ENCODE assay signal across 13 mouse cellular contexts in the genomic region with DNA sequence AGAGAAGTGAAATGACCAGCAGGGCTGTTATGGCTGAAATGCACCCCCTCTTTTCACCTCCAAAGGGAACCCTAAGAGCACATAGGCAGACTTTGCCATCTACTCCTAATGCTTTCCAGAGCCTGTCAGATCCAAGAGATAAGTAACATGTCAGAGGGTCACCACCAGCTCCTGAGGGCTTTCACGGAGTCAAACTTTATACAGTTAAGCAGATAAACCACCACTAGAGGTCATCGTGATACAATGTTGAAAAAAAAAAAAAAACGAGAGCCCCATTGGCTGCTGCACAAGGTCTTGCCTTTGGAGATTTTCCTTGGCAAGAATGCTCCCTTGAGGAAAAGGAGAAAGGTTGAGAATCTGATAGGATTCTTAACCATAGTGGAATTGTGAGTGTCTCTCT. TPM values are rescaled to one million over a fixed set of nuclear protein-coding genes. Genes with fewer than 3 reads are reported as not detected.
A peak's percentile ranks its signal among the peaks of the same experiment; 100 is the strongest.
DNase-seq lines count a peak whose midpoint lies in the region; ATAC-seq and TF ChIP-seq lines count a peak whose summit lies in the region.
"Had no signal": no experiment of that assay in that cellular context is flagged by ENCODE, and none has a peak within 500 bp of the region (broad histone marks: within the 10 kb centered on the region; RNA-seq: fewer than 3 reads in every experiment).

No protein-coding gene starts in this region.

- no peak for DNase-seq in left cerebral cortex, adult 2 months (ENCODE audit: extremely low spot score in 1 of 2, low spot score in 2 of 2)
- no peak for DNase-seq in left cerebral cortex, adult 11 months (ENCODE audit: low spot score)
- DNase-seq in ES-CJ7 (ENCODE audit: low read depth, low spot score) (peak; percentile 37), ZHBTc4 (ENCODE audit: low read depth, low spot score) (peak; percentile 37)
- DNase-seq in kidney, postnatal 25 days, result no peak
- DNase-seq in frontal cortex, postnatal 36 days (ENCODE audit: low spot score in 2 of 2), result no peak
- no peak for DNase-seq in adrenal gland, postnatal 4 days (ENCODE audit: low spot score in 2 of 2)
- DNase-seq: cerebellum, adult 8-10 months; kidney, adult 2 months had no signal

- no peak overlapping the region for H3K4me3 ChIP-seq in left cerebral cortex, adult 2 months
- H3K4me3 ChIP-seq: forebrain, embryonic 12.5 days; heart, embryonic 12.5 days; megakaryocyte, embryonic 14.5 days had no signal

- ATAC-seq in hematopoietic stem cell, adult 5-6 weeks (replicated peaks in 1 of 2; ENCODE audit: insufficient read depth in 1 of 2, low FRiP score in 2 of 2, low TSS enrichment in 1 of 2, low read depth in 1 of 2, poor library complexity in 2 of 2, severe bottlenecking in 2 of 2), result peak; percentile 22 to 31; a peak in 2 of 4 replicates

- peak; percentile 40 for TF ChIP-seq CTCF in left cerebral cortex, adult 2 months (IDR thresholded peaks at IDR 0.05)

- intact Hi-C loops in left cerebral cortex, adult 2 months (cut with DNase I), result loop anchor here (5.0 kb wide), 1 partner anchor 266 kb away; no protein-coding TSS in a partner anchor

- H3K27ac ChIP-seq in left cerebral cortex, adult 2 months, result no peak overlapping the region
- H3K27ac ChIP-seq: forebrain, embryonic 12.5 days had no signal

RNA-seq across cellular contexts. Expression of a gene that starts 1.8 kb away (rescaled TPM):
- total RNA-seq in left cerebral cortex, adult 2 months (2021), result not detected
- not detected in 2 replicates for total RNA-seq in hematopoietic stem cell, adult 5-6 weeks (2017)
- total RNA-seq in adrenal gland, postnatal 4 days (2021), result 10 to 100 TPM in 1 of 2 experiments, 1 to 10 TPM in 1; 7.9 to 11.5 TPM

RNA-seq across cellular contexts. Expression of a gene that starts 20.4 kb away (rescaled TPM):
- under 1 TPM; 0.61 to 0.95 TPM for total RNA-seq in left cerebral cortex, adult 2 months (2021)
- not detected in 2 replicates for total RNA-seq in hematopoietic stem cell, adult 5-6 weeks (2017)
- 10 to 100 TPM; 16.1 to 21.0 TPM for total RNA-seq in adrenal gland, postnatal 4 days (2021)

Comparison
In these comparisons a context has a peak if more than half of its experiments do, and no peak if none do; other contexts are left out.
1. DNase-seq: peak in ES-CJ7 (single experiment) and ZHBTc4 (single experiment); none in left cerebral cortex, adult 2 months (0 of 2), left cerebral cortex, adult 11 months (single experiment), kidney, postnatal 25 days (0 of 2), frontal cortex, postnatal 36 days (0 of 2) and adrenal gland, postnatal 4 days (0 of 2).
2. RNA of a gene that starts 20.4 kb away (total RNA-seq): 16.1 to 21.0 TPM in adrenal gland, postnatal 4 days; 0.61 to 0.95 TPM in left cerebral cortex, adult 2 months and not detected in hematopoietic stem cell, adult 5-6 weeks; every median in the first group is over 4 times any median in the second.